8 mouse cellular contexts compared by ENCODE assay signal in the genomic region with DNA sequence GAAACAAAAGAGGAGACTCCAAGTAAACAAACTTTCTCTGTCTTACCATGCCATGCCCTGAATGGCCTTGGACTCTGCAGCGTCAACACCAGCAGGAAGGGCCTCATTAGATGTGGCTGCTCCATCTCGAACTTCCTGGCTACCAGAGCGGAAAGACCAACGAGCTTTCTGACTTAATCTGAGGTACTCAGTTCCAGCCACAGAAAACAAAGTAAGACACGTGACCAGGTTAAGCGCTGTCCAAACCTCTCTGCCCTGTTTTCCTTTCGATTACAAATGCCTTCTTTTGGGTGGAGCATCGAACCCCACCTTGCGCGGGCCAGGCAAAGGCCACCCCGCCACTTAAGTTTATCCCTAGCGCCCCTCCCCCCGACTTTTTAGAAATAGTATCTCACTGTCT. TPM values are rescaled to one million over a fixed set of nuclear protein-coding genes. Genes with fewer than 3 reads are reported as not detected.
DNase-seq lines count a peak whose midpoint lies in the region; ATAC-seq and TF ChIP-seq lines count a peak whose summit lies in the region.

No protein-coding gene starts in this region.

- no peaks in the 10 kb centered on the region for H3K4me1 ChIP-seq in forebrain, postnatal 0 days (ENCODE audit: insufficient read depth)
- H3K4me1 ChIP-seq in intestine, embryonic 15.5 days (replicated peaks) = no peaks in the 10 kb centered on the region

- H3K36me3 ChIP-seq in forebrain, postnatal 0 days (ENCODE audit: insufficient read depth) = no peaks in the 10 kb centered on the region
- H3K36me3 ChIP-seq in intestine, embryonic 15.5 days = no peaks in the 10 kb centered on the region

- 11% methylated on average over 13 of the region's 13 CpGs for WGBS in forebrain, postnatal 0 days
- 22% methylated on average over 13 of the region's 13 CpGs for WGBS in intestine, embryonic 15.5 days

- no peaks in the 10 kb centered on the region for H3K9me3 ChIP-seq in forebrain, postnatal 0 days (ENCODE audit: low read length)
- no peaks in the 10 kb centered on the region for H3K9me3 ChIP-seq in intestine, embryonic 15.5 days

- H3K27me3 ChIP-seq in forebrain, postnatal 0 days (ENCODE audit: insufficient read depth, low read length) = no peaks in the 10 kb centered on the region
- no peaks in the 10 kb centered on the region for H3K27me3 ChIP-seq in intestine, embryonic 15.5 days (replicated peaks)

- H3K4me3 ChIP-seq in forebrain, postnatal 0 days (ENCODE audit: low read depth, low read length) = no peak overlapping the region; the same call in 1 of the 2 replicates
- H3K4me3 ChIP-seq in intestine, embryonic 15.5 days (replicated peaks) = peak overlapping the region; percentile 6; the same call in 1 of the 2 replicates

- H3K9ac ChIP-seq in forebrain, postnatal 0 days = no peak overlapping the region
- no peak overlapping the region for H3K9ac ChIP-seq in intestine, embryonic 15.5 days

- peak overlapping the region; percentile 27; the same call in 1 of the 2 replicates for H3K4me2 ChIP-seq in forebrain, postnatal 0 days (ENCODE audit: low read depth)
- H3K4me2 ChIP-seq in intestine, embryonic 15.5 days (replicated peaks) = peak overlapping the region; percentile 41

- DNase-seq in forebrain, postnatal 0 days = no peak
- peak; percentile 68 to 77 for DNase-seq in lung, adult 18-20 months
- no peak for DNase-seq in left cerebral cortex, adult 18-20 months (ENCODE audit: low spot score in 2 of 2)
- DNase-seq in right cerebral cortex, adult 18-20 months = no peak
- DNase-seq in gastrocnemius, postnatal 10 days = no peak

- no peak for TF ChIP-seq CTCF in forebrain, postnatal 0 days (IDR thresholded peaks at IDR 0.05; ENCODE audit: low read depth)

- no peak overlapping the region for H3K27ac ChIP-seq in forebrain, postnatal 0 days (ENCODE audit: low read depth, low read length)
- no peak overlapping the region for H3K27ac ChIP-seq in intestine, embryonic 15.5 days

- ATAC-seq in activated CD4-positive, CD25-positive, alpha-beta regulatory T cell, adult 4 months = peak; percentile 65
- no peak for ATAC-seq in forebrain, postnatal 0 days
- peak; percentile 71 for ATAC-seq in intestine, embryonic 15.5 days
- peak; percentile 26; the same call in 1 of the 2 replicates for ATAC-seq in neutrophil, adult 5-6 weeks (ENCODE audit: extremely low read depth, insufficient number of reproducible peaks, low FRiP score, poor library complexity, severe bottlenecking)

RNA-seq across cellular contexts. Expression of gene Fnbp1l, which starts 10.1 kb away (rescaled TPM):
- polyA plus RNA-seq in activated CD4-positive, CD25-positive, alpha-beta regulatory T cell, adult 4 months (2017; shearing (Covaris generic)) = under 1 TPM in 1 of 2 experiments, not detected in 1; 0.08 TPM
- total RNA-seq in forebrain, postnatal 0 days (2014; rRNA removed) = 161 and 203 TPM in 2 replicates
- 163 and 220 TPM in 2 replicates for polyA plus RNA-seq in forebrain, postnatal 0 days (2015; fragmentation: Nextera tagmentation; extraction: Ambion mirVana)
- 40.0 and 43.1 TPM in 2 replicates for polyA plus RNA-seq in intestine, embryonic 15.5 days (2015; fragmentation: Nextera tagmentation; extraction: Ambion mirVana)
- total RNA-seq in neutrophil, adult 5-6 weeks (2017) = 2.2 and 2.7 TPM in 2 replicates
- 10 to 100 TPM; 93.3 to 96.6 TPM for total RNA-seq in left cerebral cortex, adult 18-20 months (2021)
- 10 to 100 TPM; 16.0 to 17.5 TPM for total RNA-seq in gastrocnemius, postnatal 10 days (2021)

Comparison
In these comparisons a context has a peak if more than half of its experiments do, and no peak if none do; other contexts are left out.
1. DNase-seq: peak in lung, adult 18-20 months (2 of 2); none in forebrain, postnatal 0 days (single experiment), left cerebral cortex, adult 18-20 months (0 of 2), right cerebral cortex, adult 18-20 months (single experiment) and gastrocnemius, postnatal 10 days (single experiment).